Mouse (Mus musculus) heart, postnatal 4 days (tissue): Measurements from ENCODE around the gene Kcnh5. TPM values are rescaled to one million over a fixed set of nuclear protein-coding genes. Genes with fewer than 3 reads are reported as not detected.

Experiments used
- DNase-seq: peaks from one replicate; pipeline ENCODE4 v3.0.0; 2021
- total RNA-seq, 2 experiments: library from RNA; stranded (reverse); gene quantifications; 2 replicates each; pipeline ENCODE4 v1.2.3; 2021

Gene Kcnh5
- total RNA-seq, 2 experiments from 2014 or later: not detected

GRCm38 (mm10) chr12:74951124-74952115 lies 225.7 kb downstream of the Kcnh5 start:
- no peak for DNase-seq

GRCm38 (mm10) chr12:74901331-74901730 lies 275.8 kb downstream of the Kcnh5 start:
- no peak for DNase-seq

GRCm38 (mm10) chr12:74900777-74901176 lies 276.4 kb downstream of the Kcnh5 start:
- no peak for DNase-seq

- no peak for DNase-seq
Observed at GRCm38 (mm10) chr12:74899055-74899454, 278.1 kb downstream of the Kcnh5 start.

- no peak for DNase-seq
Observed at GRCm38 (mm10) chr12:74898211-74898610, 278.9 kb downstream of the Kcnh5 start.

GRCm38 (mm10) chr12:74894870-74895423 lies 282.2 kb downstream of the Kcnh5 start:
- no peak for DNase-seq

- no peak for DNase-seq
Observed at GRCm38 (mm10) chr12:74889419-74889818, 287.7 kb downstream of the Kcnh5 start.

- DNase-seq: no peak
Observed at GRCm38 (mm10) chr12:74887064-74887463, 290.1 kb downstream of the Kcnh5 start.

- no peak for DNase-seq
Observed at GRCm38 (mm10) chr12:74881344-74881743, 295.8 kb downstream of the Kcnh5 start.

GRCm38 (mm10) chr12:74855666-74856065 lies 321.5 kb downstream of the Kcnh5 start:
- DNase-seq: no peak

GRCm38 (mm10) chr12:74854263-74854662 lies 322.9 kb downstream of the Kcnh5 start:
- no peak for DNase-seq

- no peak for DNase-seq
Observed at GRCm38 (mm10) chr12:74850323-74850722, 326.8 kb downstream of the Kcnh5 start.

GRCm38 (mm10) chr12:74849912-74850311 lies 327.2 kb downstream of the Kcnh5 start:
- DNase-seq: no peak

GRCm38 (mm10) chr12:74848611-74849347 lies 328.4 kb downstream of the Kcnh5 start:
- DNase-seq: no peak

Other genes with a start within 250 kb of the Kcnh5 start
- 10 to 100 TPM; 42.7 to 43.7 TPM for gene Rhoj, start 131.0 kb upstream of the Kcnh5 start, total RNA-seq
- not detected for gene Gphb5, start 239.4 kb upstream of the Kcnh5 start, total RNA-seq